Mouse (Mus musculus): ENCODE measurements around the gene Tmem163. TPM values are rescaled to one million over a fixed set of nuclear protein-coding genes. Genes with fewer than 3 reads are reported as not detected.

The Tmem163 gene
- polyA plus RNA-seq, 1 experiment from 2014 or later, result 0.48 TPM

GRCm38 (mm10) chr1:127439452-127439891, 239.9 kb downstream of the Tmem163 start:
- 83% methylated on average over 9 of the region's 9 CpGs for WGBS
- Histone ChIP-seq H3K9me3 (ENCODE audit: control insufficient read depth, low read length) (no peaks in the 10 kb centered on the region), H3K27me3 (replicated peaks; ENCODE audit: control insufficient read depth, insufficient read depth, low read length) (no peaks in the 10 kb centered on the region), H3K9ac (ENCODE audit: low read depth, low read length) (no peak overlapping the region), H3K36me3 (ENCODE audit: control insufficient read depth, insufficient read depth, low read length) (no peaks in the 10 kb centered on the region), H3K4me3 (ENCODE audit: low read length) (no peak overlapping the region), H3K27ac (ENCODE audit: low read length) (no peak overlapping the region), H3K4me2 (ENCODE audit: low read depth, low read length) (no peak overlapping the region), H3K4me1 (ENCODE audit: control insufficient read depth, insufficient read depth, low read length) (peaks cover 17% of the 10 kb centered on the region)
- no peak for ATAC-seq

GRCm38 (mm10) chr1:127437091-127437490, 242.3 kb downstream of the Tmem163 start:
- 46% methylated on average over 6 of the region's 6 CpGs for WGBS
- ATAC-seq, result no peak

More at GRCm38 (mm10) chr1:127437091-127437490, 242.3 kb downstream of the Tmem163 start:
- Histone ChIP-seq H3K4me1 (ENCODE audit: control insufficient read depth, insufficient read depth, low read length) (peaks cover 12% of the 10 kb centered on the region), H3K9me3 (ENCODE audit: control insufficient read depth, low read length) (no peaks in the 10 kb centered on the region), H3K36me3 (ENCODE audit: control insufficient read depth, insufficient read depth, low read length) (no peaks in the 10 kb centered on the region), H3K9ac (ENCODE audit: low read depth, low read length) (no peak overlapping the region), H3K27ac (ENCODE audit: low read length) (no peak overlapping the region), H3K4me2 (ENCODE audit: low read depth, low read length) (no peak overlapping the region), H3K4me3 (ENCODE audit: low read length) (no peak overlapping the region), H3K27me3 (replicated peaks; ENCODE audit: control insufficient read depth, insufficient read depth, low read length) (no peaks in the 10 kb centered on the region)

Other genes starting within 250 kb of the Tmem163 start
- gene Acmsd, start 49.9 kb upstream of the Tmem163 start, polyA plus RNA-seq (2015; fragmentation: Nextera tagmentation; extraction: Ambion mirVana), result 0.12 and 0.17 TPM in 2 replicates
- gene Ccnt2, start 94.6 kb upstream of the Tmem163 start, polyA plus RNA-seq (2015; fragmentation: Nextera tagmentation; extraction: Ambion mirVana), result 47.8 and 51.5 TPM in 2 replicates
- gene Map3k19, start 175.5 kb upstream of the Tmem163 start, polyA plus RNA-seq (2015; fragmentation: Nextera tagmentation; extraction: Ambion mirVana), result not detected in 2 replicates
- 19.9 and 20.3 TPM in 2 replicates for gene Rab3gap1, start 189.2 kb upstream of the Tmem163 start, polyA plus RNA-seq (2015; fragmentation: Nextera tagmentation; extraction: Ambion mirVana)

Measured in intestine, embryonic 16.5 days (tissue).